Mouse (Mus musculus) E14TG2a.4 (cell line): ENCODE results near the gene Tbccd1.

Experiments used
- CTCF ChIP-seq: conservative IDR thresholded peaks from 2 replicates; pipeline ENCODE4 v1.5.1; 2014; ENCODE audit warnings: low read length
- NANOG ChIP-seq: IDR thresholded peaks from 2 replicates; pipeline ENCODE4 v1.6.1; 2014; ENCODE audit warnings: borderline replicate concordance, low read length, mixed read lengths

GRCm38 (mm10) chr16:22768661-22769060 is 88.8 kb downstream of the Tbccd1 start:
- TF ChIP-seq CTCF (no peak), NANOG (no peak)
